Mouse (Mus musculus): ENCODE measurements around the gene Krtcap2. TPM values are rescaled to one million over a fixed set of nuclear protein-coding genes. Genes with fewer than 3 reads are reported as not detected.
"Not testable (repeated sequence)": the region's sequence is repeated elsewhere in the genome, so short reads cannot be mapped to it uniquely, and the experiment has no call there.

Gene Krtcap2
- polyA plus RNA-seq, 1 experiment from 2014 or later = 260 TPM

GRCm38 (mm10) chr3:89213803-89214530 lies 31.8 kb upstream of the Krtcap2 start:
- H3K9me3 ChIP-seq = no peaks in the 10 kb centered on the region
- peak overlapping the region; percentile 78 for H3K4me3 ChIP-seq
- WGBS = under 1% methylated on average over 69 of the region's 69 CpGs
- DNase-seq (ENCODE audit: extremely low spot score, low spot score) = peak; percentile 95
- peak overlapping the region; percentile 98 for H3K27ac ChIP-seq
- peaks cover 50% of the 10 kb centered on the region for H3K36me3 ChIP-seq (replicated peaks)
- H3K4me1 ChIP-seq = peaks cover 64% of the 10 kb centered on the region
- H3K27me3 ChIP-seq (ENCODE audit: poor library complexity, severe bottlenecking) = no peaks in the 10 kb centered on the region

GRCm38 (mm10) chr3:89214681-89215411 lies 30.9 kb upstream of the Krtcap2 start, which contains the start of gene Thbs3:
Gene Thbs3 (plus strand): TSS chr3:89215180.
- under 1% methylated on average over 19 of the region's 19 CpGs for WGBS
- H3K36me3 ChIP-seq (replicated peaks) = peaks cover 50% of the 10 kb centered on the region
- no peaks in the 10 kb centered on the region for H3K9me3 ChIP-seq
- H3K27me3 ChIP-seq (ENCODE audit: poor library complexity, severe bottlenecking) = no peaks in the 10 kb centered on the region
- H3K4me1 ChIP-seq = peaks cover 73% of the 10 kb centered on the region
- H3K27ac ChIP-seq = peak within 1 kb of the TSS; percentile 98
- peak within 1 kb of the TSS; percentile 78 for H3K4me3 ChIP-seq
- DNase-seq (ENCODE audit: extremely low spot score, low spot score) = peak; percentile 80

- Histone ChIP-seq H3K27ac (peak overlapping the region; percentile 98), H3K9me3 (no peaks in the 10 kb centered on the region), H3K36me3 (replicated peaks) (peaks cover 47% of the 10 kb centered on the region), H3K4me3 (peak overlapping the region; percentile 78), H3K4me1 (peaks cover 80% of the 10 kb centered on the region), H3K27me3 (ENCODE audit: poor library complexity, severe bottlenecking) (no peaks in the 10 kb centered on the region)
- WGBS = 0% methylated on average over 6 of the region's 6 CpGs
- peak; percentile 85 for DNase-seq (ENCODE audit: extremely low spot score, low spot score)
These were observed 29.9 kb upstream of the Krtcap2 start for GRCm38 (mm10) chr3:89215853-89216252.

- H3K9me3 ChIP-seq; DNase-seq (ENCODE audit: extremely low spot score, low spot score); H3K27me3 ChIP-seq (ENCODE audit: poor library complexity, severe bottlenecking): not testable (repeated sequence)
- Histone ChIP-seq H3K36me3 (replicated peaks) (peaks cover 47% of the 10 kb centered on the region), H3K4me1 (peaks cover 86% of the 10 kb centered on the region), H3K4me3 (peak overlapping the region; percentile 78; the same call in 1 of the 2 replicates), H3K27ac (peak overlapping the region; percentile 98)
- WGBS = 80% methylated on average over 7 of the region's 7 CpGs
These were observed 29.4 kb upstream of the Krtcap2 start for GRCm38 (mm10) chr3:89216407-89216806.

- Histone ChIP-seq H3K27ac (peak overlapping the region; percentile 62; the same call in 1 of the 2 replicates), H3K36me3 (replicated peaks) (peaks cover 64% of the 10 kb centered on the region), H3K4me1 (peaks cover 91% of the 10 kb centered on the region)
These were observed 27.5 kb upstream of the Krtcap2 start for GRCm38 (mm10) chr3:89218271-89218670.

DNA sequence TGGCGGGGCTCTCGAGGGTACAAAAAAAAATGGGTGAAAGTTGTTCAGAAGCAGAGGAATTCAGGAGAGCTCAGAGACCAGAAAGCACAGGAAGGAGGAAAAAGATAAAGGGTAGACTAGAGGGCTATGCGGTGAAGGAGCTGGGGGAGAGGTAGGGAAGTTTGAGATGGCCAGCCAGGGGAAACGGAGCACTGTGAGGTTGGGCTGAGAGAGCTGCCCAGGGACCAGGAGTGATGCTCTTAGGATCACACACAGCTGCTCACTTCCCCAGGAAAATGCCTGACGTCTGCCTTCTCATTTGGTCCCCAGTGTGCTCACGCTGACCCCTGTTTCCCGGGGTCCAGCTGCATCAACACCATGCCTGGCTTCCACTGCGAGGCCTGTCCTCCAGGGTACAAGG lies 26.2 kb upstream of the Krtcap2 start:
- WGBS = 55% methylated on average over 8 of the region's 8 CpGs
- Histone ChIP-seq H3K36me3 (replicated peaks) (peaks cover 76% of the 10 kb centered on the region), H3K27me3 (ENCODE audit: poor library complexity, severe bottlenecking) (no peaks in the 10 kb centered on the region), H3K27ac (peak overlapping the region; percentile 62), H3K4me1 (peaks cover 94% of the 10 kb centered on the region), H3K9me3 (no peaks in the 10 kb centered on the region), H3K4me3 (no peak overlapping the region)
- no peak for DNase-seq (ENCODE audit: extremely low spot score, low spot score)

More at GRCm38 (mm10) chr3:89218271-89218670, 27.5 kb upstream of the Krtcap2 start:
- no peak for DNase-seq (ENCODE audit: extremely low spot score, low spot score)
- WGBS = 80% methylated on average over 1 of the region's 1 CpGs
- Histone ChIP-seq H3K4me3 (0 out of 2 replicates have a peak overlapping the region, but pooled peaks have one; percentile 1), H3K9me3 (no peaks in the 10 kb centered on the region), H3K27me3 (ENCODE audit: poor library complexity, severe bottlenecking) (no peaks in the 10 kb centered on the region)

- 69% methylated on average over 5 of the region's 5 CpGs for WGBS
- peak overlapping the region; percentile 22; the same call in 1 of the 2 replicates for H3K27ac ChIP-seq
- peaks cover 94% of the 10 kb centered on the region for H3K4me1 ChIP-seq
- no peaks in the 10 kb centered on the region for H3K9me3 ChIP-seq
- H3K27me3 ChIP-seq (ENCODE audit: poor library complexity, severe bottlenecking) = peaks cover 10% of the 10 kb centered on the region
- no peak for DNase-seq (ENCODE audit: extremely low spot score, low spot score)
- H3K36me3 ChIP-seq (replicated peaks) = peaks cover 91% of the 10 kb centered on the region
- peak overlapping the region; percentile 13; the same call in 1 of the 2 replicates for H3K4me3 ChIP-seq
These were observed 24.6 kb upstream of the Krtcap2 start for GRCm38 (mm10) chr3:89221167-89221566.

GRCm38 (mm10) chr3:89224796-89225195 lies 21.0 kb upstream of the Krtcap2 start:
- 56% methylated on average over 11 of the region's 11 CpGs for WGBS
- H3K36me3 ChIP-seq (replicated peaks) = peaks cover 60% of the 10 kb centered on the region
- peaks cover 96% of the 10 kb centered on the region for H3K4me1 ChIP-seq
- DNase-seq (ENCODE audit: extremely low spot score, low spot score) = no peak
- H3K4me3 ChIP-seq = peak overlapping the region; percentile 91
- H3K9me3 ChIP-seq = no peaks in the 10 kb centered on the region
- peak overlapping the region; percentile 99 for H3K27ac ChIP-seq
- H3K27me3 ChIP-seq (ENCODE audit: poor library complexity, severe bottlenecking) = peaks cover 26% of the 10 kb centered on the region

DNA sequence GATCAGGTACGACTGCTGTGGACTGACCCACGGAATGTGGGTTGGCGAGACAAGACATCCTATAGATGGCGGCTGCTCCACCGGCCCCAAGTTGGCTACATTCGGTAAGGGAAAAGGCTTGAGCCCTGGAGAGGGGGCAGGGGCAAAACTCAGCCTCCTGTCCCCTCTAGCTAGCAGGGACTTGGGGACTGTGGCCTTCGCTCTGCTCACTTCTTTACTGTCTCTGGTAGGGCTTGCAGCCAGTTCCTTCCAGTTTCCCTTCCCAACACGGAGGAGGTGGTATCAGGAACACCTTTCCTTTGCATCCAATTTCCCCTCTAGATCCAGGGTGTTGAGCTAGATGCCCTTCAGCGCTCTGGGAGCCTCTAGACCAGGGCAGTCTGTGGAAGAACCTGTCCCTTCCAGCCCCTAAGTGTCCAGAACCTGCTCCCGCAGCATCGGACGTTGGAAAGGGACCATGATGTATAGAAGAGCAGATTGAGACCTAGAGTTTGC lies 20.4 kb upstream of the Krtcap2 start:
- 20% methylated on average over 12 of the region's 12 CpGs for WGBS
- H3K27ac ChIP-seq = peak overlapping the region; percentile 99
- H3K4me3 ChIP-seq = peak overlapping the region; percentile 91
- H3K27me3 ChIP-seq (ENCODE audit: poor library complexity, severe bottlenecking) = peaks cover 32% of the 10 kb centered on the region
- H3K36me3 ChIP-seq (replicated peaks) = peaks cover 59% of the 10 kb centered on the region
- H3K9me3 ChIP-seq = no peaks in the 10 kb centered on the region
- peak; percentile 34 for DNase-seq (ENCODE audit: extremely low spot score, low spot score)
- peaks cover 95% of the 10 kb centered on the region for H3K4me1 ChIP-seq

DNA sequence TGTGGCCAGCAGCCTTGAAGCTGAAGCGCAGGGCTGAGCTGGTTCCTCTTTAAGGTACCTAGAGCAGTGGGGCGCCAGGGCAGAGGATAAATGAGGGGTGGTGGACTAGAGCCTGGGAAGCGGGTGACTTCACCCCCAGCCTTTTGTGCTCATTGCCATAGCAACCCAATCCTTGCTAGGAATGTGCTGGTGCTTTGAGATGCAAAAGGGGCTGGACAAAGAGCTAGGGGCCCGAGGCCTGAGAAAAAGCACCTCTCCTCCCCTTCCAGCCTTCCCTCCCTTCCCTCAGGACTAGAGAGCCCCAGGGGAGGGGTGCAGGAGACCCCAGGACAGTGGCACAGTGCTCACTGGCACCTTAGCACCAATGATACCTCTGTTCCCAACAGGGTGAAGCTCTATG lies 19.8 kb upstream of the Krtcap2 start:
- Histone ChIP-seq H3K27me3 (ENCODE audit: poor library complexity, severe bottlenecking) (peaks cover 34% of the 10 kb centered on the region), H3K9me3 (no peaks in the 10 kb centered on the region), H3K4me1 (peaks cover 92% of the 10 kb centered on the region), H3K36me3 (replicated peaks) (peaks cover 61% of the 10 kb centered on the region), H3K27ac (peak overlapping the region; percentile 99), H3K4me3 (peak overlapping the region; percentile 91)
- peak; percentile 92 for DNase-seq (ENCODE audit: extremely low spot score, low spot score)
- WGBS = 5% methylated on average over 4 of the region's 4 CpGs

DNA sequence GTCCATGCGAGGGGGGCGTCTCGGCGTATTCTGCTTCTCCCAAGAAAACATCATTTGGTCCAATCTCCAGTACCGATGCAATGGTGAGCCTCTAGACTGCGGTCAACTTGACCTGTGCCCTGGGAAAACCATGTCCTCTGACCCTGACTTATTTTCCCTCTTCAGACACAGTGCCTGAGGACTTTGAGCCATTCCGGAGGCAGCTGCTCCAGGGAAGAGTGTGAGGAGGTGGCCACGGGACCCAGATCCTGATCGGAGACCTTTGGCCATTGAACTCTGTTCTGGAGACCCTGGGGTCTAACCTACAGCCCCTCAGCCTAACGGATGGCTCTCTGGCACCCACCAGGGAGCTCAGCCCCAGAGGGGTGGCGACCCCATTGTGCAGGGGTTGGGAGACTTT lies 19.4 kb upstream of the Krtcap2 start:
- no peaks in the 10 kb centered on the region for H3K9me3 ChIP-seq
- no peak for DNase-seq (ENCODE audit: extremely low spot score, low spot score)
- H3K36me3 ChIP-seq (replicated peaks) = peaks cover 57% of the 10 kb centered on the region
- peaks cover 88% of the 10 kb centered on the region for H3K4me1 ChIP-seq
- H3K4me3 ChIP-seq = peak overlapping the region; percentile 91
- WGBS = 6% methylated on average over 11 of the region's 11 CpGs
- H3K27ac ChIP-seq = peak overlapping the region; percentile 99
- peaks cover 36% of the 10 kb centered on the region for H3K27me3 ChIP-seq (ENCODE audit: poor library complexity, severe bottlenecking)

GRCm38 (mm10) chr3:89226900-89227299 lies 18.9 kb upstream of the Krtcap2 start, which contains the start of gene Mtx1:
Gene Mtx1 (minus strand): TSS chr3:89227088.
- WGBS = under 1% methylated on average over 21 of the region's 21 CpGs
- Histone ChIP-seq H3K4me1 (peaks cover 87% of the 10 kb centered on the region), H3K9me3 (no peaks in the 10 kb centered on the region), H3K27me3 (ENCODE audit: poor library complexity, severe bottlenecking) (peaks cover 41% of the 10 kb centered on the region), H3K36me3 (replicated peaks) (peaks cover 52% of the 10 kb centered on the region), H3K4me3 (peak within 1 kb of the TSS; percentile 91), H3K27ac (peak within 1 kb of the TSS; percentile 99)
- no peak for DNase-seq (ENCODE audit: extremely low spot score, low spot score)
